Mouse (Mus musculus): ENCODE results near the gene Riox2.

DNA sequence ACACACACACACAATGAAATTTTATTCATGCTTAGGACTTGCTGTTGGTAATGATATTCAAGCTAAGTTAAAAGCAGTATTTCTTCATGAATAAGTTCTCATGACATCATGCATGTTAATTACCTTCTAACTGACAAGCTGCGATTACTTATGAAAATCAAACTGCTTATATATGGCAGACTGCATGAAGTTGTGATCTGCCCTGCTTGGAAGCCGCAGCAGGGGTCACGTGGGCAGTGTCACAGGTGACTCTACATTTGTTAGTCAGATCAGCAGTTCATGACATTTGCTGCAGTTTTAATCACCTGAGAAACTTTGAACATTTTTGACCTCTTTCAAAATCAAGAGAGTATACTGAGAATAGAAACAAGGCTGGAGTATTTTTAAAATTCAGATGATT is 69.4 kb downstream of the Riox2 start:
- no peak for TF ChIP-seq FLI1 (IDR thresholded peaks at IDR 0.05; ENCODE audit: low read length)
- TF ChIP-seq GATA1 (IDR thresholded peaks at IDR 0.05; ENCODE audit: borderline replicate concordance, low read length) = no peak

All from megakaryocyte, embryonic 14.5 days (primary cell).